Mouse (Mus musculus) olfactory bulb, adult 2 months (tissue): Measurements from ENCODE around the gene Hoxa13. TPM values are rescaled to one million over a fixed set of nuclear protein-coding genes. Genes with fewer than 3 reads are reported as not detected.
A peak's percentile ranks its signal among the peaks of the same experiment; 100 is the strongest.

Source experiments
- H3K27ac ChIP-seq: fragments of 200-500 bp; 2 replicates; pipeline ENCODE4 v1.5.1; 2012; ENCODE audit warnings: low read depth, low read length; ENCODE audit not compliant: insufficient read depth
- H3K4me1 ChIP-seq: fragments of 200-500 bp; 2 replicates; pipeline ENCODE4 v1.6.1; 2012; ENCODE audit warnings: low read length; ENCODE audit not compliant: control insufficient read depth, insufficient read depth
- H3K4me3 ChIP-seq: fragments of 200-500 bp; 2 replicates; pipeline ENCODE4 v1.5.1; 2012; ENCODE audit warnings: mild to moderate bottlenecking, low read depth, low read length, moderate library complexity; ENCODE audit not compliant: insufficient read depth
- CTCF ChIP-seq: fragments of 200-500 bp; IDR thresholded peaks from 2 replicates; pipeline ENCODE4 v1.5.1; 2012; ENCODE audit warnings: low read depth, mild to moderate bottlenecking, low read length, moderate library complexity; ENCODE audit not compliant: insufficient read depth
- POLR2A ChIP-seq: fragments of 200-500 bp; IDR thresholded peaks from 2 replicates; pipeline ENCODE4 v1.6.1; 2012; ENCODE audit warnings: mild to moderate bottlenecking, low read depth, low read length, moderate library complexity; ENCODE audit not compliant: insufficient read depth
- WGBS: fragments of 180-500 bp; shearing (Covaris S2); methylation state at CpG from one replicate; pipeline ENCODE4 v1.1.7; 2018; 5-methylcytosine and 5-hydroxymethylcytosine counted together
- polyA plus RNA-seq: library from polyadenylated mRNA; stranded (reverse); fragments of >200 nt; gene quantifications from 2 replicates; pipeline ENCODE4 v1.2.4, GENCODE M21; 2012; ENCODE audit warnings: low replicate concordance; ENCODE audit not compliant: missing spikeins, insufficient read depth, insufficient read length

Gene Hoxa13
- polyA plus RNA-seq, 1 experiment = not detected

DNA sequence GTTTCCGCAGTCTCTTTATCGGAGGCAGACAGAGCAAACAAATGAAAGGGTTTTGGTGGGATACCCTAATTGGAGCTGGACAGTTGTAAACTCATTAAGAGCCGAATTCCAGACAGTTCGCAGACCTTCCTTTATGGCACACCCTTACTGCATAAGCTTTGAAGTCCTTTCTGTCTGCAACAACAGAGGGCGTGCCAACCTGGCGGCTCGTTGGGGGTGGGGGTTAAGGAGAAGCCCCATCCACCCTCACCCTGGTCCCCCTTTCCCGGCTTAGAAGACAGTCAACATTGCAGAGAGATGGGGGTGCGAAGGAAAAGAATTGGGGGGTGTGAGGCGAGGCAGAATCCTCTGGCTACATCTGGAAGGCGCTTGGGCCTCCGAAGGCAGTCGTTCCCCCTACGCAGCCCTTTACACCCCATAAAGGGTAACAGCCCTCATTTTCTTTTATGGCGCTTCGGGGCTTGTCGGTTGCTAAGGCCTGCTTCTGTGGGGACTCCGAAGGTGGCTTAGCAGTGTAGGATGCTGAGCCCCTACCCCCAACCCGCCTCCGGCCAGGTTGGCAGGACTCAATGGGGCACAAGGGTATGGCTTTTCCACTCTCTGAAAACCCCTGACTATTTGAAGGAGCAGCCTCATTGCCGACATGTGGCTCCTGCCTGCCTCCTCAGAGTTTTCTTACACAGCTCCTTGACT, 38.5 kb downstream of the Hoxa13 start:
- no peak for TF ChIP-seq CTCF
- no peak overlapping the region for H3K4me3 ChIP-seq
- H3K4me1 ChIP-seq = peaks cover 6% of the 10 kb centered on the region
- WGBS = 8% methylated on average over 21 of the region's 21 CpGs
- no peak overlapping the region for H3K27ac ChIP-seq

DNA sequence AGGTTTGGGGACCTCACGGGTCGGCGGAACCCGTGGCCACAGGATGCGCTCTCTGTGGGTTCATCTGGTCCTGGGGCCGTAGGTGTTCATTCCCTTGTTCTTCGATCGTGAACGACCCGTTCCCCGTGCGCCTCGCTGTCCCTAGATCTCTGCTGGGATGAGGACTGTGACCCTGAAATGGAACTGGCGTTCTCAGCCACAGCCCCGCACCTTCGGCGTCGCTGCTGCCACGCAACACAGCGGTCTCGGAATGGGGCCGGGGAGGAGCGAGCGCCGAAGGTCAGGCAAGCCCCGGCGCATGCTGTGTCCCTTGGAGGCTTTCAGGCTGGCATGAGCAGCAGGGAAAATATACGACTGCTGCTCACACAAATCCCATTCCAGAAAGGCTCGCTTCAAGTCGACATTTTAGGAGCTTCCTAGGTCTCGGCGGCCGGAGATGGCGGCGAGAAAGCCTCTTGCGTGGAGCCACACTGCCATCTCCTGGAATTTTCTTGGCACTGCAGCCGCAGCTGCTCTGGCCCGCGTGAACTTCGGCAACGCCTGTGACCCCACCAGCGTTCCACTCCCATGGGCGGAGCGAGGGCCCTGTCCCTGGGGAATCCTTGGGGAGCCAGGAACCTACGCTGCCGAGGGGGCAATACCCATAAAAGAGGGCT, 39.2 kb downstream of the Hoxa13 start, which contains the start of gene Hoxa7:
Hoxa7 (minus strand) TSS at position 518 of the 656 bp plus-strand sequence.
- peaks cover 6% of the 10 kb centered on the region for H3K4me1 ChIP-seq
- peak within 1 kb of the TSS; percentile 49 for H3K4me3 ChIP-seq
- H3K27ac ChIP-seq = no peak within 1 kb of the TSS
- 1% methylated on average over 46 of the region's 46 CpGs for WGBS
- peak; percentile 98 for TF ChIP-seq CTCF
- TF ChIP-seq POLR2A = no peak

DNA sequence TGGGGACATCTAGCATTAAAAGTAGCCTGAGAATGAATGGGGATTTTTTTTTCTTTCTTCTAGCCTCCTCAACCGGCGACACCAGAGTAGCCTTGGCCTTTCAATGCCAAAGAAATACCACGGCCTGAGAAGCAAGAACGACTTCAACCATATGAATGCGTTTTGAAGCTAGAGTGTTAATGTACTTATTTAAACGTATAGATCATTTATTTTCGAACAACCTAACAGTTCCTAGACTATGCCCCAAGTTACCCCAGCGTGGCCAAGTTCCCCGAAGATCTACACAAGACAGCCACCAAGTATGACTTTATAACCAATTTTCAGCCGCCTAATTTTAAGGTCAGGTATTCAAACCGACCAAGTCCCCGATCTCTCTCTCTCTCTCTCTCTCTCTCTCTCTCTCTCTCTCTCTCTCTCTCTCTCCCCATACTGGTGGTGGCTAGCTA, 39.8 kb downstream of the Hoxa13 start:
- Histone ChIP-seq H3K4me3 (0 out of 2 replicates have a peak overlapping the region, but pooled peaks have one; percentile 49), H3K4me1 (peaks cover 6% of the 10 kb centered on the region), H3K27ac (no peak overlapping the region)
- no peak for TF ChIP-seq CTCF
- no peak for TF ChIP-seq POLR2A
- whole genome bisulfite sequencing = 12% methylated on average over 12 of the region's 12 CpGs

DNA sequence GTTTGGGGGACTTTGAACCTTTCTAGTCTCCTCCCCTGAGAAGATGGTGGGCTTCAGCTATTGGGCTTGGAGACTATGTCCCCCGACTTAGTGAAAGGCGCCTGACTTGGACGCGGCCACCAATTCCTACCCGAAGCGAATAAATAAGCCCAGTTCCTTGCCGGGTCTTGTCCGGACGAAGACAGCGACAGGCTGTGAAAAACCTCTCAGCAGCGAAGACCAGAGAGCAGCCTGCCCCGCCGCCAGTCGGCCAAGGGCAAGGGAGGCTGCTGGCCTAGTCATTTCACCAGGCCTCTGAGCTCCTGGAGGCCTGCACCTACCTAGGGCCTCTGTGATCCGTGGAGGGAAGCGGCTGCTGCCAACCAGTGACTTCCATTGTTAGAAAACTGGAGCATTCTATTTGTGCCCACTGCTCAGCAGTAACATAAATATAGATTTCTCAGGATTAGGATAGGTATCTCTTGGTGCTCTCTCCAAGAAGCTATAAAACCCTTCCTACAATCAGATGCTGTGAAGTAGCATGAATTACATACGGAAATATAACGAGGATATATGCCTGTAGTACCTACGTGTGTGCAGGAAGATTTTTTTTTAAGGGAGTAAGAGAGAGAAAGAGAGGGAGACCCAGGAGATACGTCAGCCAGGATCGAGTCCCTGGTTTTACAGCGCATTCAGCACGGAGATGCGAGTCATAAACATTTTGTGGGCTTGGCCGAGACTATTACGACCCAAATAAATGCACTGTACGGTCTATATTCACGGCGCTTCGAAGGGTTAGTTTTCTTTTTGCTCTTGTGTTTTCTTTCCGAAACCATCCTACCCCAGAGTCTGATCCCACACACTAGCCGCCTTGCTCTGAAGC, 40.4 kb downstream of the Hoxa13 start:
- Histone ChIP-seq H3K4me3 (no peak overlapping the region), H3K4me1 (peaks cover 6% of the 10 kb centered on the region), H3K27ac (no peak overlapping the region)
- WGBS = 23% methylated on average over 32 of the region's 32 CpGs
- TF ChIP-seq CTCF (no peak), POLR2A (no peak)

DNA sequence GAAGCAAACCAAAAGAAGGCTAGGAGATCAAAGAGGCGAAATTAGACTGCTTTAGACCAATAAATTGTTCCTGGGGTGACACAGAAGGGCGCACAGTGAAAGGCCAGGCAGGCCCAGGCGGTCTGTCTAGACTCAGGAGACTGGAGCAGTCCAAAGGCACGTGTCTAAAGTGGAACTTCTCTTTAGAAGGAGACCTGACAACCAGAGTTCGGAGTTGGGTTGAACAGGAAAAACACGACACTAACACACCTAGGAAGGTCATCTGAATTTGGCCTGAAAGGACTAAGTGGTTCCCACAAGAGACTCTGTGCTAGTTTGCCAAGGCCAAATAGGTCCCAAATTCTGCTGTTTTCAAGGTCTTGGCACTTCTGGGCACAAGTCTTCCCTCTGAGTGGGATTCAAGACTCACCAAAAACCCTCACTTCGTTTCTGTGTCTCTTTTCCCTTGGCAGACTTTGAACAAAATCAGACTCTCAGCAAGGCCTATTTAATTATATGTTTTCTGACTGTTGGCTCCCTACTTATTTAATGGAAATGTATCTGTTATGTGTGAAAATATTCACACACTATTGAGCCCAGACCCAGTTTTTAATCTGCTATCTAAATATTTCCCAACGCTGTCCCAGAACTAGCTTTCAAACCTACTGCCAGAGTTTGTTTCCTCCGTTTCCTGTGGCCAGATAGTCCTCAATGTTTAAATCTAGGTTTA, 41.3 kb downstream of the Hoxa13 start:
- no peak overlapping the region for H3K27ac ChIP-seq
- no peak for TF ChIP-seq CTCF
- no peak for TF ChIP-seq POLR2A
- WGBS = 37% methylated on average over 9 of the region's 9 CpGs
- peaks cover 6% of the 10 kb centered on the region for H3K4me1 ChIP-seq
- H3K4me3 ChIP-seq = no peak overlapping the region

DNA sequence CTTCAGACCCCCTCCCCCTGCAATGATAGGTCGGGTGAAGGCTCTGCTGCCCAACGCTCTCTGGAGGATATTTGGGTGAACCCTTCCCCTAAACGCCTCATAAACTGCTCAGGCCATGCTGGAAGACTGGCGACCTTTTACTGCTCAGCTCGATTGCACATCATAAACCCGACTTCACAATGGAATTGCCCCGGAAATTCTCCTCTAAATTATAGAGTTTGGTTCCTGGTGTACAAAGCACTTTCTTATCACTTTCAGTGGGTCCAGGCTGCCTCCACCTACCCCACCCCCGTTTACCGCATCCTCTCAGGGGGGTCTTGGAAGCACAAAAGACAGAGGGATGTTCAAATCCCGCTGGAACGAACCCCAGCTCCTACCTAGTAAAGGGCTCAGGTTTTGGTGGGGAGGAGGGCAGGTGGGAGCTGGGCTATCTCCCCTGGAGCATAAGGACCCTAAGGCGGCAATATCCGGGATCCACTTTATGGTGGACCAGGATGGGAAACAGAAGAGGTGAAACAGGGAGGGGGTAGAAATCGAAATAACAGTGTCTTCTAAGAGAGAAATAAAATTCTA, 42.0 kb downstream of the Hoxa13 start:
- TF ChIP-seq POLR2A (no peak), CTCF (no peak)
- peaks cover 6% of the 10 kb centered on the region for H3K4me1 ChIP-seq
- no peak overlapping the region for H3K27ac ChIP-seq
- 11% methylated on average over 14 of the region's 14 CpGs for WGBS
- H3K4me3 ChIP-seq = no peak overlapping the region

DNA sequence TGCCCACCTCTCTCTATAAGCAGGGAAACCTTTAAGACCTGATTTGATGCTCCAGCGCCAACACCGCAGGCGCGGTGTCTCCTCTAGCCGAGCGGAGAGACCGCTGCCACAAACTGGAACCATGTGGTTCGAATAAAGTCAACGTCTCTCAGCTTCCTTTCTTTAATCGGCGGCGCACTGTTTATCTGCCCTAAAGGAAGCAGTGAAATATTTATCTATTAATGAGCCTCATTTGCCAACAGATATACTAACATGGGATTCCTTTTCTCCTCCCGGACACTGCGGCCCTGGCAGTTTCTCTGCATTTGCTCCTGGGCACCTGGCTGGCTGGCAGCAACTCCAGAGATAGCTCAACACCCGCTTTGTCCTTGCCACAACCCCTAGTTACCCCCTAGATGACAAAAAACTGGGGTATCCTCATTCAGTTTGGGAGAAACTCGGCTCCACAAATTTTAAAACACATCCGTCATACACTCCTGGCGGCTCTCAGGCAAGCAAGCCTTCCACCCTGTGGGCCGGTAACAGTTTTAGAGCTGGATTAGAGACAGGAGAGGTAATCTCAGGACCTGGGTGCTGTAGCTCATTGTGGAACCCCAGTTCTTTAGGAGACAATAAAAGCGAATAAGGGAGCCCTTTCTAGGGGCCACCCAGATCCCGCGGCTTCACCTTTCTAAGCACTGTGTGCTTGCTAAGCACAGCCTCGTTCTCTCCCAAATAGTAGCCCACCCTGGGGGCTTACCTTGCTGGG, 42.6 kb downstream of the Hoxa13 start:
- TF ChIP-seq CTCF (no peak), POLR2A (no peak)
- 7% methylated on average over 23 of the region's 23 CpGs for WGBS
- H3K4me3 ChIP-seq = no peak overlapping the region
- peaks cover 6% of the 10 kb centered on the region for H3K4me1 ChIP-seq
- H3K27ac ChIP-seq = no peak overlapping the region

DNA sequence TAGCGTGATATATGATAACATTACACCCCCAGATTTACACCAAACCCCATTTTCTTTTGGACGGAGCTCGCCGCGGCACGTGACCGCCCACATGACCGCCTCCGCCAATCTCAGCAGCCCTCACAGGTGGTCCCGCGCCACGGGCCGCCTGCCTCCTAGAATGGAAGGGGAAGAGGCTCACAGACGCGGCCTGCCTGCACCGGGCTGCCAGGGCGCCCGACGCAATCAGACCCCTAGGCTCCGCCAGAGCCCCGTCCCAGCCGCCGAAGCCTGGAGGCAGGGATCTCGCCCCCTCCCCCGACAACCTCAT, 43.3 kb downstream of the Hoxa13 start:
- no peak overlapping the region for H3K4me3 ChIP-seq

More for the DNA sequence above, 43.3 kb downstream of the Hoxa13 start:
- no peak for TF ChIP-seq POLR2A
- TF ChIP-seq CTCF = no peak
- WGBS = 2% methylated on average over 25 of the region's 25 CpGs
- Histone ChIP-seq H3K4me1 (peaks cover 6% of the 10 kb centered on the region), H3K27ac (no peak overlapping the region)
